Mouse (Mus musculus) liver, postnatal 0 days (tissue): ENCODE data around the gene Pnma1. TPM values are rescaled to one million over a fixed set of nuclear protein-coding genes. Genes with fewer than 3 reads are reported as not detected.

Experiments
- ATAC-seq: fragments of 200-750 bp; cut with Nextera tagmentation; 2 replicates; pipeline ENCODE4 v1.8.0; 2017; ENCODE audit warnings: mild to moderate bottlenecking, moderate library complexity
- DNase-seq: peaks from one replicate; pipeline ENCODE4 v3.0.0-alpha.2; 2016
- H3K27ac ChIP-seq: fragments of 300-500 bp; sonication (generic); 2 replicates; pipeline ENCODE4 v1.5.1; 2014; ENCODE audit warnings: antibody characterized with exemption, moderate library complexity, mild to moderate bottlenecking, low read depth
- H3K27me3 ChIP-seq: fragments of 300-500 bp; sonication (generic); 2 replicates; pipeline ENCODE4 v1.6.1; 2014; ENCODE audit warnings: low read length, control low read depth, mixed read lengths; ENCODE audit not compliant: insufficient read depth
- H3K36me3 ChIP-seq: fragments of 300-500 bp; sonication (generic); replicated peaks from 2 replicates; pipeline ENCODE4 v1.6.1; 2014; ENCODE audit warnings: mild to moderate bottlenecking, control low read depth, low read length, moderate library complexity, mixed read lengths; ENCODE audit not compliant: insufficient read depth
- H3K4me1 ChIP-seq: fragments of 300-500 bp; sonication (generic); 2 replicates; pipeline ENCODE4 v1.6.1; 2014; ENCODE audit warnings: antibody characterized with exemption, mild to moderate bottlenecking, control low read depth; ENCODE audit not compliant: insufficient read depth
- H3K4me2 ChIP-seq: fragments of 300-500 bp; sonication (generic); 2 replicates; pipeline ENCODE4 v1.6.1; 2014; ENCODE audit warnings: low read depth, mild to moderate bottlenecking, low read length, moderate library complexity, mixed read lengths
- H3K4me3 ChIP-seq: fragments of 300-500 bp; sonication (generic); 2 replicates; pipeline ENCODE4 v1.5.1; 2014; ENCODE audit warnings: low read depth, low read length
- H3K9ac ChIP-seq: fragments of 300-500 bp; sonication (generic); replicated peaks from 2 replicates; pipeline ENCODE4 v1.6.1; 2014; ENCODE audit warnings: mild to moderate bottlenecking, moderate library complexity
- H3K9me3 ChIP-seq: fragments of 300-500 bp; sonication (generic); 2 replicates; pipeline ENCODE4 v1.6.1; 2016; ENCODE audit warnings: mild to moderate bottlenecking, control low read depth, low read length, mixed read lengths
- CTCF ChIP-seq: sonication (generic); IDR thresholded peaks from 2 replicates; pipeline ENCODE4 v1.5.1; 2016; ENCODE audit warnings: antibody characterized with exemption, low read depth
- EP300 ChIP-seq: IDR thresholded peaks from 2 replicates; pipeline ENCODE4 v1.6.1; 2016; ENCODE audit warnings: antibody characterized with exemption, low read depth, mild to moderate bottlenecking
- WGBS: fragments of 180-500 bp; shearing (Covaris S2); extraction: QIAGEN DNeasy Blood & Tissue Kit; methylation state at CpG from one replicate; pipeline ENCODE4 v1.1.7; 2014; ENCODE audit not compliant: insufficient replicate concordance; 5-methylcytosine and 5-hydroxymethylcytosine counted together
- polyA plus RNA-seq: library from polyadenylated mRNA; unstranded; fragments of >200 nt; fragmentation: Nextera tagmentation; extraction: Ambion mirVana; gene quantifications from 2 replicates; pipeline ENCODE4 v1.2.1, GENCODE M21; 2015

Gene Pnma1
- polyA plus RNA-seq, 1 experiment from 2014 or later: 0.35 TPM

DNA sequence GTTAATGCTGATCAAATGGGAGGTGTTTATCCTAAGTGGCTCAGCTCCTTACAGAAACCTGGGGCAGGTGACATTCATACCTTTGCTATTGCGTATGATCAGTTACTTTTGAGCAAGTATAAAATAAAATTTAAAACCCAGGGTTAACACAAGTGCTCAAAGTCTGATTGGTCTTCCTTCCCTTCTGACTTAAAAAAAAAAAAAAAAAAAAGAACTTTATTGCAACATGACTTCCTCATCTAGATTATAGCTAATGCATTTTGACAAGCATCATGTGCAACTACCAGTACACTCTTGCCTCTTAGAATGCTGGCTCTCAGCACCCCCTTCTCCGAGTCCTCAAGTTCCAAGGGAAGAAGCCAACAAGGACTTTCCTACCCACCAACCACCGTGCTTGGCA is 23.9 kb upstream of the Pnma1 start:
- H3K9ac ChIP-seq: no peak overlapping the region
- ATAC-seq (no peak), DNase-seq (no peak)
- H3K4me3 ChIP-seq: no peak overlapping the region
- no peaks in the 10 kb centered on the region for H3K9me3 ChIP-seq
- H3K4me1 ChIP-seq: peaks cover 49% of the 10 kb centered on the region
- H3K27me3 ChIP-seq: no peaks in the 10 kb centered on the region
- no peak overlapping the region for H3K27ac ChIP-seq
- peaks cover 44% of the 10 kb centered on the region for H3K36me3 ChIP-seq
- no peak overlapping the region for H3K4me2 ChIP-seq
- TF ChIP-seq EP300 (no peak), CTCF (no peak)
- 87% methylated on average over 3 of the region's 3 CpGs for WGBS

DNA sequence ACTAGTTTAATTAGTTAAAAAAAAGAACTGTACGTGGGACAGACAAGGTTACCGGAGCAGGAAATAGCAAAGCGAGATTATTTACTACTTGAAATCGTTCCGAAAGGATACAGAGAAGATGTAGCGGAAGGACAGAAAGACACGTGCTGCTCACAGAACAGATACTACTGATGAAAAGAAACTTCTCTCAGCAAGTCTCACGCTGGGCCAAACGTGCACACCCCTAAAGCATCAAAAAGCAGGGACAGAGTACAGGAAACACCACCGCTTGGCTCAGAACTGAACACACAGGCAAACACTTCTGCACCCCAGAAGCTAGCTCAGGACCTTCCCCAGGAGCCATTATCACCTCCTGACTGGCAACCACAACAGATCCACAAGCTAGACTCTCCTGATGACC is 22.3 kb upstream of the Pnma1 start:
- no peaks in the 10 kb centered on the region for H3K27me3 ChIP-seq
- no peak overlapping the region for H3K4me2 ChIP-seq
- TF ChIP-seq EP300: no peak
- no peak for TF ChIP-seq CTCF
- H3K9me3 ChIP-seq: no peaks in the 10 kb centered on the region
- no peak overlapping the region for H3K4me3 ChIP-seq
- H3K9ac ChIP-seq: no peak overlapping the region
- ATAC-seq (no peak), DNase-seq (no peak)
- H3K36me3 ChIP-seq: peaks cover 52% of the 10 kb centered on the region
- peaks cover 34% of the 10 kb centered on the region for H3K4me1 ChIP-seq
- WGBS: 81% methylated on average over 10 of the region's 10 CpGs
- H3K27ac ChIP-seq: no peak overlapping the region; the same call in 1 of the 2 replicates

DNA sequence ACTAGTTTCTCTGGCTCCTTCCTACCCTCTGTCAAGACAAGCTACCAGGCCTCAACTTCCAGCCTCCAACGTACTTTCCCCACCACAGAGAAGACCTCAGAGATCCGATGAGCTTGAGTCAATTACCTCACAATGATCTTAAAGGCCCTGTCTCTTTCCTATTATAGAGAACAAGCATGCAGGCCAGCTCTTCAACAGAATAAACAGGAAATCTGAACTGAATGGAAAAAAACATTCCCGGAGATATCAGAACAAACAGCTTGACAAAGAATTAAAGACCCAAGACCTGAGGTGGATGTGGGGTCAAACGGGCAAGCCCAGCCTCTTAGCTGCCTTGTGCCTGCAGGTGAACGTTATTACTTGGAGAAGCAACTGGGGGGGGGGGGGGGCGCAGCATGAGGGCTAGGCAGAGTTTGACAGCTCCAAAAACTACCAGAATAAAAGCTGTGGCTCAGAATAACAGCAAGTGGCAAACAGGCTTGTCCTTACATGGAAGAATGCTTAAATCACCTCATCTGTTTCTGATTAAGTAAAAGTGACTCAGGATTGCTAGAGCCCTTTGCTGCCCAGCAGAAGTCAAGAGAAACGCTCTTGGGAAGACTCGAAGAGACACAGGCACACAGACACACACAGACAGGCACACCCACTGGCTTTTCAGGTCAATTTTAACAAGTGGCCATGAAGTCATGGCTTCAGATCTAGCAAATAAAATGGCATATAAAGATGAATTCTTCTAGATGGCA is 17.5 kb upstream of the Pnma1 start:
- H3K9ac ChIP-seq: no peak overlapping the region
- no peak overlapping the region for H3K4me3 ChIP-seq
- peaks cover 42% of the 10 kb centered on the region for H3K36me3 ChIP-seq
- no peaks in the 10 kb centered on the region for H3K9me3 ChIP-seq
- H3K27ac ChIP-seq: peak overlapping the region; percentile 39; the same call in 1 of the 2 replicates
- H3K4me2 ChIP-seq: no peak overlapping the region
- DNase-seq (no peak), ATAC-seq (no peak)
- peaks cover 15% of the 10 kb centered on the region for H3K4me1 ChIP-seq
- WGBS: 59% methylated on average over 8 of the region's 8 CpGs
- TF ChIP-seq EP300: no peak
- H3K27me3 ChIP-seq: no peaks in the 10 kb centered on the region

DNA sequence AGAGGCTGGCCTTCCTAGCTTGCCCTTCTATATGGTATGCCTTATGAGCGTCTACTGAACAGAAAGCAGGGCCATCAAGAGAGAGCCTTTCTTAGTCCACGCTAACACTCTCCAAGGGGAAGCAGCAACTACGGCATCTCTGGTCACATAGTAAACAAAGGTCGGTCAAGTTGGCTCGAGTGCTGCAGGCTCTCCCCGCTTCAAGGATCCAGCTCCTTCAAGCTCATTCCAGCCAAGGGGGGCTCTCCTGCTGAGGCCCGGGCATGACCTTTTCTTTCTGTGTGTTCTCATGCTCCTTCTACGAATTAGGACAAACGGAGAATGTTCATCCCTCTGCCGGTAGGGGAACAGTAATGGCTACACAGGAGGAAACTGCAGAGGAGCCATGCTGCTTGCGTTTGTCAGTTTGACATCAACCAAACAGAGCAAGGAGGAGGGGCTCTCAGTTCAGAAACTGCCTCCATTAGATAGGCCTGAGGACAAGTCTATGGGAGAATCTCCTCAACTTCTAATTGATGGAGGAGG is 15.4 kb upstream of the Pnma1 start:
- no peak overlapping the region for H3K4me2 ChIP-seq
- H3K27me3 ChIP-seq: no peaks in the 10 kb centered on the region
- H3K36me3 ChIP-seq: peaks cover 55% of the 10 kb centered on the region
- no peak for TF ChIP-seq EP300
- TF ChIP-seq CTCF: no peak
- ATAC-seq (no peak), DNase-seq (no peak)
- H3K4me1 ChIP-seq: peaks cover 15% of the 10 kb centered on the region
- 82% methylated on average over 11 of the region's 11 CpGs for WGBS
- H3K27ac ChIP-seq: peak overlapping the region; percentile 34; the same call in 1 of the 2 replicates
- no peak overlapping the region for H3K4me3 ChIP-seq
- no peaks in the 10 kb centered on the region for H3K9me3 ChIP-seq
- no peak overlapping the region for H3K9ac ChIP-seq

DNA sequence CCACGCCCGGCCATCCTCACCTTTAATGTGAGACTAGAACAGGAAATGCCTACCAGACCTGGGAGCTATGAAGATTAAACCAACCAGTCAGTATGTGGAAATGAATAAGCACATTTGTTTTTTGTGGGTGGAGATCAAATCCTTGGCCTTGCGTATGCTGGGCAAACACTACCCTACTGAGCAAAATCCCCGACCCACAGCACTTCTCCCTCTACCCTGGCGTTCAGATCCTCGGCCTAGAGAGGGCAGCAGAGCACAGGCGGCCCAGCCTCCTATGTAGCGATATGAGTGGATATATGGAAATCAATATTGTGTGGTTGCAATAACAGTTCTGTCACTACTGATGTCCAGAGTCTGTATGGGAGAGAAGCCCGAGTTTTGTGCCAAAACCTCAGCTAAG is 14.8 kb upstream of the Pnma1 start:
- WGBS: 61% methylated on average over 9 of the region's 9 CpGs
- Histone ChIP-seq H3K4me1 (peaks cover 15% of the 10 kb centered on the region), H3K4me2 (no peak overlapping the region), H3K36me3 (peaks cover 60% of the 10 kb centered on the region), H3K4me3 (no peak overlapping the region), H3K9me3 (no peaks in the 10 kb centered on the region), H3K27me3 (no peaks in the 10 kb centered on the region), H3K9ac (no peak overlapping the region), H3K27ac (no peak overlapping the region)
- peak; percentile 74 for DNase-seq
- peak; percentile 68 for ATAC-seq
- TF ChIP-seq CTCF: peak; percentile 89
- no peak for TF ChIP-seq EP300

DNA sequence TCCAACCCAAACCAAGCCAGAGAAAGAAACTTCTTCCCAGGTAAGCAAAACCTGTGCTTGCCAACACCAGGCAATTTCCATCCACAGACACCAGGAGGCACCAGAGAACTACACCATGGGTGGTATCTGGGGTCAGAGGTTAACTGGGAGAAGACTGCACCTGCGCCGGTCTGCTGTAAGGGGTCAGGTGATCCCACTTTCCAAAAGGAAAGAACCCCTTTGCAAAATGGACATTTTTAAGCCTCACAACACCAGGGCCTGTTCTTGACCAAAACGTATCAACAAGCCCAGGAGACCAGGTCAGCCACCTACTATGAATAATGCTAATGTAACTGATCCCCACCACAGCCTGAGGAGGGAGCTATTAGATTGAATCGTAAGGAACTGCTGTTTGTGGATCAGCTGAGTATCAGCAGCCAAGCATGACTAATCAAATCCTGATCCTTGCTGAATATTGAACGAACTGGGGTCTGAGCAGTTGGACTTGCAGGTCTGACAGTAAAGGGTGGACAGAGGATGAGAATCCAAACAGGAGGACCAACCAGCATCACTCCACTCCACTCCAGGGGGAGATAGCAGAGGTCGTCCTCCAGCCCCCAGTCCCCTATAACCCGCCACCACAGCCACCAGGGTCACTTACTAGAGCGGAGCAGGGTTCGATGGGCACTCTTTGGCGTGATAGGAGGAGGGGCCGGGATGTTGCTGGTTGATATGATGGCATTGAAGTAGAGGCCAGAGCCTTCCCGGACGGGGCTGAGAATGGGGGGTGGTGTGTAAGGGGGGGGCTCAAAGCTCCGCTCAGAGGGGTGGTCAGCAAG is 13.5 kb upstream of the Pnma1 start:
- DNase-seq (peak; percentile 74), ATAC-seq (peak; percentile 75)
- Histone ChIP-seq H3K4me2 (peak overlapping the region; percentile 1; the same call in 1 of the 2 replicates), H3K9ac (0 out of 2 replicates have a peak overlapping the region, but pooled peaks have one; percentile 1), H3K27ac (0 out of 2 replicates have a peak overlapping the region, but pooled peaks have one; percentile 41), H3K4me3 (no peak overlapping the region), H3K4me1 (peaks cover 15% of the 10 kb centered on the region), H3K9me3 (no peaks in the 10 kb centered on the region), H3K27me3 (no peaks in the 10 kb centered on the region), H3K36me3 (peaks cover 66% of the 10 kb centered on the region)
- 80% methylated on average over 14 of the region's 14 CpGs for WGBS
- TF ChIP-seq CTCF: peak; percentile 86
- TF ChIP-seq EP300: no peak; the same call in none of the 2 replicates
